In genomic region chr17:71597881-71598658, GRCm38 (mm10) we compare ENCODE assay signal across 9 mouse cellular contexts. TPM values are rescaled to one million over a fixed set of nuclear protein-coding genes. Genes with fewer than 3 reads are reported as not detected.
A peak's percentile ranks its signal among the peaks of the same experiment; 100 is the strongest.
DNase-seq lines count a peak whose midpoint lies in the region; ATAC-seq lines count a peak whose summit lies in the region.
"Had no signal": no experiment of that assay in that cellular context is flagged by ENCODE, and none has a peak within 500 bp of the region (broad histone marks: within the 10 kb centered on the region; RNA-seq: fewer than 3 reads in every experiment).

No protein-coding gene starts in this region.

- no peaks in the 10 kb centered on the region for H3K36me3 ChIP-seq in neural tube, embryonic 11.5 days (ENCODE audit: control insufficient read depth, insufficient read depth, low read length)
- peaks cover under 1% of the 10 kb centered on the region; the same call in 1 of the 2 replicates for H3K36me3 ChIP-seq in hindbrain, embryonic 13.5 days
- H3K36me3 ChIP-seq in midbrain, embryonic 10.5 days = peaks cover 3% of the 10 kb centered on the region

- no peaks in the 10 kb centered on the region for H3K4me1 ChIP-seq in neural tube, embryonic 11.5 days (ENCODE audit: control insufficient read depth, insufficient read depth, low read length)
- H3K4me1 ChIP-seq in hindbrain, embryonic 13.5 days (replicated peaks) = peaks cover 32% of the 10 kb centered on the region
- peaks cover 38% of the 10 kb centered on the region for H3K4me1 ChIP-seq in midbrain, embryonic 10.5 days

- H3K9me3 ChIP-seq in neural tube, embryonic 11.5 days (ENCODE audit: control insufficient read depth, low read length) = no peaks in the 10 kb centered on the region
- H3K9me3 ChIP-seq in hindbrain, embryonic 13.5 days = no peaks in the 10 kb centered on the region
- no peaks in the 10 kb centered on the region for H3K9me3 ChIP-seq in midbrain, embryonic 10.5 days (replicated peaks)

- H3K9ac ChIP-seq in neural tube, embryonic 11.5 days (ENCODE audit: low read length) = peak overlapping the region; percentile 66
- H3K9ac ChIP-seq in hindbrain, embryonic 13.5 days = peak overlapping the region; percentile 83

- DNase-seq in cerebellum, adult 18-20 months = no peak
- DNase-seq in neural tube, embryonic 11.5 days (ENCODE audit: low spot score) = no peak
- no peak for DNase-seq in neural tube, embryonic 10.5 days (ENCODE audit: extremely low spot score, low spot score)
- no peak for DNase-seq in midbrain, embryonic 10.5 days (ENCODE audit: low spot score)
- no peak for DNase-seq in T-cell, adult 2 months (ENCODE audit: low spot score)
- no peak for DNase-seq in cerebellum, postnatal 36 days

- peak overlapping the region; percentile 72 for H3K4me3 ChIP-seq in neural tube, embryonic 11.5 days (ENCODE audit: low read depth, low read length)
- peak overlapping the region; percentile 64 for H3K4me3 ChIP-seq in hindbrain, embryonic 13.5 days
- peak overlapping the region; percentile 82 for H3K4me3 ChIP-seq in midbrain, embryonic 10.5 days

- H3K27me3 ChIP-seq in neural tube, embryonic 11.5 days (ENCODE audit: control insufficient read depth, insufficient read depth, low read length) = no peaks in the 10 kb centered on the region
- H3K27me3 ChIP-seq in hindbrain, embryonic 13.5 days = peaks cover 8% of the 10 kb centered on the region; the same call in 1 of the 2 replicates
- H3K27me3 ChIP-seq in midbrain, embryonic 10.5 days (ENCODE audit: low read depth, poor library complexity, severe bottlenecking) = no peaks in the 10 kb centered on the region; the same call in 1 of the 2 replicates

- ATAC-seq in cerebellum, adult (ENCODE audit: insufficient number of reproducible peaks, low FRiP score, low TSS enrichment) = peak; percentile 72; the same call in 1 of the 2 replicates
- peak; percentile 63; the same call in 1 of the 2 replicates for ATAC-seq in neural tube, embryonic 11.5 days (ENCODE audit: insufficient read depth, low FRiP score, low TSS enrichment)
- peak; percentile 81 for ATAC-seq in hindbrain, embryonic 13.5 days (ENCODE audit: low FRiP score)

- WGBS in neural tube, embryonic 11.5 days = 1% methylated on average over 48 of the region's 48 CpGs
- WGBS in hindbrain, embryonic 13.5 days = under 1% methylated on average over 48 of the region's 48 CpGs
- WGBS in midbrain, embryonic 10.5 days = under 1% methylated on average over 48 of the region's 48 CpGs

- H3K27ac ChIP-seq in neural tube, embryonic 11.5 days (ENCODE audit: low read depth, low read length) = peak overlapping the region; percentile 49; the same call in 1 of the 2 replicates
- peak overlapping the region; percentile 83 for H3K27ac ChIP-seq in hindbrain, embryonic 13.5 days
- H3K27ac ChIP-seq in midbrain, embryonic 10.5 days (replicated peaks) = peak overlapping the region; percentile 81

- peak overlapping the region; percentile 70 for H3K4me2 ChIP-seq in neural tube, embryonic 11.5 days (ENCODE audit: low read depth)
- peak overlapping the region; percentile 87 for H3K4me2 ChIP-seq in hindbrain, embryonic 13.5 days

RNA-seq across cellular contexts. Expression of gene Wdr43, which starts 17.6 kb away (rescaled TPM):
- 89.9 and 91.9 TPM in 2 replicates for polyA plus RNA-seq in neural tube, embryonic 11.5 days (2014; fragmentation: Nextera tagmentation; extraction: Ambion mirVana)
- polyA plus RNA-seq in hindbrain, embryonic 13.5 days (2015; fragmentation: Nextera tagmentation; extraction: Ambion mirVana) = 47.4 and 52.8 TPM in 2 replicates
- 92.7 and 102 TPM in 2 replicates for polyA plus RNA-seq in midbrain, embryonic 10.5 days (2016; fragmentation: Nextera tagmentation; extraction: Ambion mirVana)

RNA-seq across cellular contexts. Expression of gene Spdya, which starts 46.2 kb away (rescaled TPM):
- polyA plus RNA-seq in neural tube, embryonic 11.5 days (2014; fragmentation: Nextera tagmentation; extraction: Ambion mirVana) = 0.96 and 1.6 TPM in 2 replicates
- polyA plus RNA-seq in hindbrain, embryonic 13.5 days (2015; fragmentation: Nextera tagmentation; extraction: Ambion mirVana) = 0.65 and 1.1 TPM in 2 replicates
- 1.2 and 1.6 TPM in 2 replicates for polyA plus RNA-seq in midbrain, embryonic 10.5 days (2016; fragmentation: Nextera tagmentation; extraction: Ambion mirVana)
- polyA plus RNA-seq: large intestine, adult 2 months had no signal
